In genomic region chr9:67090633-67091045, GRCm38 (mm10) we compare ENCODE assay signal across 12 mouse cellular contexts. TPM values are rescaled to one million over a fixed set of nuclear protein-coding genes. Genes with fewer than 3 reads are reported as not detected.
DNase-seq lines count a peak whose midpoint lies in the region; ATAC-seq lines count a peak whose summit lies in the region.
"Had no signal": no experiment of that assay in that cellular context is flagged by ENCODE, and none has a peak within 500 bp of the region (broad histone marks: within the 10 kb centered on the region; RNA-seq: fewer than 3 reads in every experiment).

No protein-coding gene starts in this region.

- H3K4me2 ChIP-seq in kidney, embryonic 15.5 days = no peak overlapping the region
- no peak overlapping the region for H3K4me2 ChIP-seq in heart, embryonic 14.5 days (ENCODE audit: low read length)
- H3K4me2 ChIP-seq: hindbrain, embryonic 12.5 days; limb, embryonic 13.5 days had no signal

- H3K9ac ChIP-seq in kidney, embryonic 15.5 days = no peak overlapping the region
- peak overlapping the region; percentile 34; the same call in 1 of the 2 replicates for H3K9ac ChIP-seq in heart, embryonic 14.5 days (ENCODE audit: low read length)
- H3K9ac ChIP-seq: hindbrain, embryonic 12.5 days; limb, embryonic 13.5 days had no signal

- H3K4me1 ChIP-seq in kidney, embryonic 15.5 days = peaks cover 24% of the 10 kb centered on the region
- peaks cover 9 to 13% of the 10 kb centered on the region in 2 experiments for H3K4me1 ChIP-seq in heart, embryonic 14.5 days (ENCODE audit: control insufficient read depth in 2 of 2, insufficient read depth in 2 of 2, low read length in 2 of 2)
- H3K4me1 ChIP-seq: hindbrain, embryonic 12.5 days had no signal

- ATAC-seq in kidney, embryonic 15.5 days (replicated peaks; ENCODE audit: low FRiP score) = no peak
- ATAC-seq in heart, embryonic 14.5 days (ENCODE audit: insufficient number of reproducible peaks, insufficient read depth, low FRiP score, low read depth) = peak; percentile 43; the same call in 1 of the 2 replicates
- ATAC-seq in frontal cortex, adult (ENCODE audit: low TSS enrichment) = no peak

- no peaks in the 10 kb centered on the region for H3K27me3 ChIP-seq in kidney, embryonic 15.5 days
- no peaks in the 10 kb centered on the region for H3K27me3 ChIP-seq in heart, embryonic 14.5 days (ENCODE audit: control insufficient read depth, insufficient read depth, low read length)
- H3K27me3 ChIP-seq: hindbrain, embryonic 12.5 days; limb, embryonic 13.5 days had no signal

- H3K9me3 ChIP-seq in kidney, embryonic 15.5 days (replicated peaks) = no peaks in the 10 kb centered on the region
- no peaks in the 10 kb centered on the region for H3K9me3 ChIP-seq in heart, embryonic 14.5 days (ENCODE audit: control insufficient read depth, low read length)
- H3K9me3 ChIP-seq: hindbrain, embryonic 12.5 days; limb, embryonic 13.5 days had no signal

- no peaks in the 10 kb centered on the region for H3K36me3 ChIP-seq in kidney, embryonic 15.5 days
- H3K36me3 ChIP-seq in heart, embryonic 14.5 days (ENCODE audit: control insufficient read depth, insufficient read depth, low read length) = no peaks in the 10 kb centered on the region
- H3K36me3 ChIP-seq: hindbrain, embryonic 12.5 days; limb, embryonic 13.5 days had no signal

- 84% methylated on average over 1 of the region's 1 CpGs for WGBS in kidney, embryonic 15.5 days
- 28% methylated on average over 1 of the region's 1 CpGs for WGBS in heart, embryonic 14.5 days

- H3K27ac ChIP-seq in kidney, embryonic 15.5 days = peak overlapping the region; percentile 68
- peak overlapping the region; percentile 60 to 80 for H3K27ac ChIP-seq in heart, embryonic 14.5 days (replicated peaks in 1 of 2; ENCODE audit: control insufficient read depth in 1 of 2, insufficient read depth in 1 of 2, low read depth in 2 of 2, low read length in 2 of 2)
- H3K27ac ChIP-seq: hindbrain, embryonic 12.5 days; kidney, postnatal 0 days; limb, embryonic 13.5 days had no signal

- peak; percentile 47 for DNase-seq in adrenal gland, adult 2 months
- DNase-seq in adrenal gland, postnatal 4 days (ENCODE audit: low spot score in 2 of 2) = no peak
- DNase-seq in kidney, postnatal 10 days = no peak
- DNase-seq in lung, postnatal 4 days = peak; percentile 10 to 57
- DNase-seq in ovary, postnatal 14 days (ENCODE audit: low spot score) = no peak
- DNase-seq: thymus, postnatal 25 days had no signal

- no peak overlapping the region for H3K4me3 ChIP-seq in kidney, embryonic 15.5 days (replicated peaks)
- H3K4me3 ChIP-seq in heart, embryonic 14.5 days (ENCODE audit: control insufficient read depth in 1 of 2, insufficient read depth in 1 of 2, low read depth in 1 of 2, low read length in 2 of 2) = no peak overlapping the region
- H3K4me3 ChIP-seq: hindbrain, embryonic 12.5 days; limb, embryonic 13.5 days had no signal

RNA-seq across cellular contexts. Expression of gene Tpm1, which starts 41.4 kb away (rescaled TPM):
- 100 to 1,000 TPM; 144 to 271 TPM for total RNA-seq in adrenal gland, adult 2 months (2021)
- 30.7 and 42.3 TPM in 2 replicates for polyA plus RNA-seq in adrenal gland, adult 2 months (2012; rRNA removed)
- 100 to 1,000 TPM; 322 to 392 TPM for total RNA-seq in adrenal gland, postnatal 4 days (2021)
- 533 and 589 TPM in 2 replicates for polyA plus RNA-seq in kidney, embryonic 15.5 days (2015; fragmentation: Nextera tagmentation; extraction: Ambion mirVana)
- polyA plus RNA-seq in heart, embryonic 14.5 days (2014; fragmentation: Nextera tagmentation; extraction: Ambion mirVana) = 5,210 and 5,334 TPM in 2 replicates

Comparison
In these comparisons a context has a peak if more than half of its experiments do, and no peak if none do; other contexts are left out.
1. DNase-seq: peak in adrenal gland, adult 2 months (single experiment) and lung, postnatal 4 days (2 of 2); none in adrenal gland, postnatal 4 days (0 of 2), kidney, postnatal 10 days (single experiment) and ovary, postnatal 14 days (single experiment).
2. RNA of gene Tpm1, which starts 41.4 kb away (polyA plus RNA-seq): 5,210 to 5,334 TPM in heart, embryonic 14.5 days and 533 to 589 TPM in kidney, embryonic 15.5 days; 30.7 to 42.3 TPM in adrenal gland, adult 2 months; every median in the first group is over 10 times any median in the second.